Mouse (Mus musculus): ENCODE measurements at regions not wholly inside any gene's neighbourhood (a gene's known extent, or its start where the extent isn't known, plus 50 kb on each side); places are given as distances from the start of the nearest gene placed in this dataset.

DNA sequence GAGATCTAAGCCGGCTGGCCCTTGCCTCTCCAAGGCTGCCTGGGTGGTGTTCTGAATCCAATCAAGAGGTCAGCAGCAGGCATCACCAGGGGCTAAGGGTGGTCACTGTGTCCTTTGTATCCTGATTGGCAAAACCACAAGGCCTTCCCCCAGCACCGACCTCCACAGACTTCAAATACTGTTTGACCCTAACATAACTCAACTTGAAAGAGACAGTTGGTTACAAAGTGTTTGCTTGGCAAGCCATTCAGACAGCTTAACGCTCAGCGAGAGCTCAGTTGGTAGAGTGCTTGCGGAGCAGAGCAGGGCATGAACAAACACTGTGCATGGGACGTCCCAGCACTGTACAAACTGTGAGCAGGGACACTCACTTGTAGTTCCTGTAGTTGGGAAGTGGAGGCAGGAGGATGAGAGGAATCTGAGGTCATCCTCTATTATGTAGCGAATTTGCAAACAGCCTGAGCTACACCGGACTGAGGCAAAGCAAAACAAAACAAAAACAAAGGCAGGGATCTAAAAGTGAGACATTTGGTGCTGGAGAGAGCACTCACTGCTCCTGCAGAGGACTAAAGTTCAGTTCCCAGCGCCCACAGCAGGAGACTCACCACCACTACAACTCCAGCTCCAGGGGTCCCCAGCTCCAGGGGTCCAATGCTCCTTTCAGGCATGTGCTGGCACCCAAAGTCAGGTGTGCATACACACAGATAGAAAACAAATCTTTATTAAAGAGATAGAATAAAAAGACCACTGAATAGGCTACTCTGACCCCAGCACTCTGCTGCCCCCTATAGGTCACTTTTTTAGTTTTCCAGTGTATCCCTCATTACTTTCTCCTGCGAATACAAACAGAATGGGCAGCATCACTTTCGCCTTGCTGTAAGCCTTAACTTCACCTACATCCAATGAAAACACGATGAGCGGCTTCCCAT is 273.5 kb downstream of the Prex1 start:
- DNase-seq (ENCODE audit: low read depth, low spot score), result peak; percentile 53

DNA sequence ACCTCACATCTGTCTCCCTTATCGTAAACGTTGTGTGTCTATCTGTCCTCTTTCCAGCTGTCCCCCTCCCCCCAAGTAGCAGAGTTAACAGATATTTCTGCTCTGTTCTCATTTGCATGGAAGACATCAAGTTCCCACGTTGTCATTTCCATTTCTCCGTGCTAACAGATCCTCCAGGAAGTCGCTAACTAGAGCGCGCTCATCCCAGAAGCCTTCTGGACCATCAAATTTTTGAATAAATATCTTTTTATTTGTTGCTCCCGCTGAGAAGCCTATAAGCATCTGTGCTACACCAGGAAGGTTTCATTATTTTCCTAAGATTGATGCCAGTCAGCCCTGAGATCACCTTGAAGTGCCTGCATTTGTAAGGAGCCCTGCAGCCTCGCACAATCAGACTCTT is 275.4 kb downstream of the Prex1 start:
- DNase-seq (ENCODE audit: low read depth, low spot score), result no peak

DNA sequence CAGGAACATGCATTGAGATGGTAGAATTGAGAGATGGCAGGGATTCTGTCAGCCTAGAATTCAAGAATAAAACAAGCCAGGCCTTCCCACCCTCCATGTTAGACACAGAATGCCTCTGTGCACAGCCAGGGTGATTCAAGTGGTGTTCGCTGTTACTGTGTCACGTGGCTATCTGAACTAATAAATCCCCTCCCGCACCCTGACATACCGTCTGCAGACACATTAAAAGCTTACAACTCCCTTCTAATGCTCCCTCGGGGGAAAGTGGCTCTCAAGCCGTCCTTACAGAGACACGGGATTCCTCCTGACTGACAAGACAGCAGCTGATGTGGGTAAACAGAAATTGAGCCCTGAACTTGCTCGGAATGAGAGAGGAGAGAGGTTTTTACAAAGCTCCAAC is 279.1 kb downstream of the Prex1 start:
- no peak for DNase-seq (ENCODE audit: low read depth, low spot score)

DNA sequence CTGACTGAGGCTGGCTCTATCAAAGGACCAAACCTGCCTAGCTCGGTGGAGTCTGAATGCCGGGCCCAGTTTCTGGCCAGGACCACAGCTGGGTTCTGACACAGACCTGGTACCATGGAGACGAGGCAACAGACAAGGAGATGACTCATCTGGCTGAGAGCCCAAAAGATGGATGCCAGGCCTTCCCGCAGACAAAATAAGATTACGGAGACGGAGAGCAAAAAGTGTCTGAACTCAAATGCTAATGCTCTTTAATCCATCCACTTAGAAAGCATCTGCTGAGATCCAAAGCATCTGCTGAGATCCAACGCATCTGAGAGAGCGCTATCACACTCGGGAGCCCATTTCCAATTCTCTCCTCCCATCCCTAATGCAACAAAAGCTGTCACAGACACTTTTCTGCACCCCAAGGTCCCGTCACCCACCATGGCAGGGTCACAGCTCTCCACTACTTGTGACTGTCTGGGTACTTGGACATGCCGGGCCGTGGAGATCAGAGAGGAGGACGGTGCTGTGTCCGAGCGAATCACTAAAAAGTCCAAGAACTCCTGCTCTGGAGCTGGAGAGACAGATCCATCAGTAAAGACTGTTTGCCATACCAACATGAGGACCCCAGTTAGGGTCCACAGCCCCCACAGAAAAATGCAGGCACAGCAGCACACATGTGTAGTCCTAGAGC is 278.3 kb upstream of the Sulf2 start:
- DNase-seq (ENCODE audit: low read depth, low spot score), result no peak

DNA sequence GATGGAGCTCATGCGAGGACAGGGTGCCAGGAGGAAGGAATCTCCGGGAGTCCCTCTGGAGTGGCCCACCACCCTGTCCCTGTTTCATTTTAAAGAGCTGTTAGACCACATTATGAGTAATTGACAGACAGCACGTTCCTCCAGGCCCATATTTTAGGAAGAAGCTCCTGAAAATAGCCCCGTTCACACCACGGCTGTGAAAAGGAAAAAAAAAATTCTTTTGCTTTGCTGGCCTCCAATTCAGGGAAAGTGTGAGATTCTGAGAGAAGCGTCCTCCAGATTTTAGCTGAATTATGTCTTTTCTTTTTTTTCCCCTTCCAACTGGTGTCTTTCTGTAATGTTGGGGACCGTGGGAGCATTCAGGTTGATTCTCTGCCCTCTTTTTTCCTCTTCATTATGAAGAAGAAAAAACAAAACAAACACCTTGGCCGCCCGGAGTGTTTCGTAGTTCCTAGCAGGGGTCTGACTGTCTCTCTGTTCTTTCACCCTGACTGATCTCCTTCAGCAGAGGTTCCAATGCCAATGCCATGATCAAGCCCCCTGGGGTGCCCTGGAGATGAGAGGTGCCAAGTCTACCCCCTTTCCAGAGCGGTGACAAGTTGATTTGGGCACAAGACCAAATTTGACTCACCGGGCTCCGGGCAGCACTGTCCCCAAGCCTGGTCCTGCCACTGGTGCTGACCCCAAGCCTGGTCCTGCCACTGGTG is 277.6 kb upstream of the Sulf2 start:
- DNase-seq (ENCODE audit: low read depth, low spot score), result no peak

DNA sequence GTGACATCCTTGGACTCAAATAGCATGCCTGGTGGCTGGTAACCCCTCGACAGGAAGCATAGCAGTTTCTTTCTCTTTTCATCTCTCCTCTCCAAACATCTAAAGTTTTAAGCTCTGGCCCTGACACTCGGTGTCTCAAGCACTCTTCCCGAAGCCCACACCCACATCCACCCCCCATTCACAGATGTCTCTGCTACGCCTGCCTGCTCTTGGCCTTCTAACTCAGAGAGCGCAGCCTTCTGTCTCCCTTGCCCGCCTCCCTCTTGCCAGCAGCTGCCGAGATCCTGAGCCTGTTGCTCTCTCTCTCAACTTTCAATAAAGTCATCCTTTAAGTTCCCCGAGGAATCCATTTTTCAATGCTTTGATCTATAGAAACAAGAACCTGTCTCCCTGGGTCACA is 277.1 kb upstream of the Sulf2 start:
- DNase-seq (ENCODE audit: low read depth, low spot score), result no peak

DNA sequence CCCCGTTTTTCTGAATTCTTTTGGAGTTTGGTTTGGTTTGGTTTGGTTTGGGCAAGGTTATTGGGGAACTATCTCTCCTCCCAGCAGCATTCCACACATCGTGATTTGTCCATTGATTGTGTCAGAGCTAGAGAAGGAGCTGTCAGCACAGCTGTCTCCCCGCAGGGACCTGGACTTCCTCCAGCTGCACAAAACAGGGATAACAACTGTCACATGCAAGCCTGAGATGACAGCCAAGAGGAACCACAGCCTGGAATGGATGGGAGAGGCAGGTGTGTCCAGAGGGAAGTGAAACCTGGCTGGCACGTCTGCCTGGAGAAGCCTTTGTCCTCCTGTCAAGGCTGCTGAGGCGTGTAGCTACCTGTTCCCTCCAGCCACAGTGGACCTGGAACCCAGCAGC is 274.5 kb upstream of the Sulf2 start:
- peak; percentile 32 for DNase-seq (ENCODE audit: low read depth, low spot score)

DNA sequence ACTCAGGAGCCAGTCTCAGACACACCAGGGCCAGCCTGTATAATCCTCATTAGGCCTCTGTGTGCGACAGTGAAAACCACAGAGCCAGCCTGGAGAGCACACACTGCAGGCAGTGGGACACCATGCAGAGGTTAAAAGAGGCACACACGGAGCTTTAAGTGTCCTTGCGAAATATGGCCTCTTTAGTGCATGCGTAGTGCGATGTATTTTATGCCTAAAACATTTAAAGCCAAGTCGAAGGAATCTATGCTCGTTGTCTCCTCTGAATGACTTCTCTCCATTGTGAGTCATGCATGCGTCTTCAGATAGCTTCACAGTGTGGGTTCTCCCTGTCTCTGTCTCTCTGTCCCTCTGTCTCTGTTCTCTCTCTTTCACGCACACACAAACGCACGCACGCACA is 274.0 kb upstream of the Sulf2 start:
- DNase-seq (ENCODE audit: low read depth, low spot score), result no peak

DNA sequence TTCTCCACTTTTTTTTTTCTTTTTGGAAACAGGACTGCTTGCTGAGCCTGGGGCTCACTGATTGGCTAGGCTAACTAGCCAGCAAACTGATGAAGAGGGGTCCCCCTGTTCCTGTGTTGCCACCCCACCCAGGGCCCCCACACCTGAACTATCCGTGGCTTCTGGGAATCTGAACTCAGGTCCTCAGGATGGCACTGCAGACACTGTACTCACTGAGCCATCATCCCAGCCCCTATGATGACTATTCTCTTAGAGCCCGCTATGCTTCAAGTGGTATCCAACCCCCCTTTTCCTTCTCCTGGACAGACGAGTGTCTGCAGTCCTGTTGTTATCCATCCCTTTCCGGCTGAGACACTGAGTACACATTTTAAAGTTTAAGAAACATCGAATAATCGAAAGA is 271.9 kb upstream of the Sulf2 start:
- DNase-seq (ENCODE audit: low read depth, low spot score), result no peak

DNA sequence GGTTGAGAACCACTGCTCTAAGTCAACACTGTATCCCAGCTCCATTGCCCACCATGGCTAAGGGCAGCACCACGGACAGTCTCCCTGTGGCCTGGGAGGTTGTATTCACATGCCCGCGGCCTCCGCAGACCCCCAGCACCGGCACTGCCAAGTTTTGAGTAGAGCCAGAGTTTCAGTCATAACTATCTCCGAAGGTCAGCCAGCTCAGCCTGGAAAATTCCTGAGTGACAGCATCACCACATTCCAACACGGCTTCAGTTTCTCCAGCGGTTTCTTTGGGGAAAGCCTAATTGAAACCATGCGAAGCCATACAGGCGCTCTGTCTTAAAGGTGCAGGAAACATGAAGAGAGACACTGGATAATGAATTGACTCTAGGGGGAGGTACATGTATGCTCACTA is 271.5 kb upstream of the Sulf2 start:
- DNase-seq (ENCODE audit: low read depth, low spot score), result no peak

DNA sequence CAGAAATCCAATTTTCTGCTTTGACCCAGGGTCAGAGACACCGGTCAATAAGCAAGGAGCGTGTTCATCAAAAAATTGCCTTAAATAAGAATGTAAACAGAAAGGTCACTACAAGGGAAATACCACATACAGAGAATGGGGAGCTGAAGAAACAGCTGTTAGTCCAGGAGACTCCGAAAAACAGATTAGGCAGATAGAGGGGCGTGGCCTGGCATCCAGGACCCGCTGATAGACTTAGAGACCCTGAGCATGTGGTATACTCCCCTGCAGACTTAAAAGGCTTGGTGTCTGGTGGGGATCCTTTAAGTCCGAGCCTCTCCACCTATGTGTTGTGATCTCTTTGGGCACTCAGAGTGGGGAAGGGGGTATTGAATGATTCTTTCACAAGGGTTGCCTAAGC is 271.0 kb upstream of the Sulf2 start:
- DNase-seq (ENCODE audit: low read depth, low spot score), result no peak

DNA sequence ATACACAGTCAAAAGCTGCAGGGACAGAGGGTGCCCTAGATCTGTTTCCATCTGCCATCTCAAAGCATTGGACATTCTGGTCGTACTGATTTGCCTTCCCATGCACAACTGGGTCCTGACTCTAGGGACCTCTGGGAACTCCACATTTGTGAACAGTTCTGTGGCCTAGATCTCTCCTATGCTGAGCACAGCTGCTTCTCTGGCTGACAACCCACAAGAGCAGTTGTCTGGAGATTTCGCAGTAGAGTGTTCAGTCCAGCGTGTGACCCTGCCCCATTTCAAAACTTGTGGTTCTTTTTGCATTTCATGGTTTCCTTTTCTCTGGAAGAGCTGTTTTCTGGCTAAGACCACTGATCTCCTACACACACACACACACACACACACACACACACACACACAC is 269.7 kb upstream of the Sulf2 start:
- no peak for DNase-seq (ENCODE audit: low read depth, low spot score)

DNA sequence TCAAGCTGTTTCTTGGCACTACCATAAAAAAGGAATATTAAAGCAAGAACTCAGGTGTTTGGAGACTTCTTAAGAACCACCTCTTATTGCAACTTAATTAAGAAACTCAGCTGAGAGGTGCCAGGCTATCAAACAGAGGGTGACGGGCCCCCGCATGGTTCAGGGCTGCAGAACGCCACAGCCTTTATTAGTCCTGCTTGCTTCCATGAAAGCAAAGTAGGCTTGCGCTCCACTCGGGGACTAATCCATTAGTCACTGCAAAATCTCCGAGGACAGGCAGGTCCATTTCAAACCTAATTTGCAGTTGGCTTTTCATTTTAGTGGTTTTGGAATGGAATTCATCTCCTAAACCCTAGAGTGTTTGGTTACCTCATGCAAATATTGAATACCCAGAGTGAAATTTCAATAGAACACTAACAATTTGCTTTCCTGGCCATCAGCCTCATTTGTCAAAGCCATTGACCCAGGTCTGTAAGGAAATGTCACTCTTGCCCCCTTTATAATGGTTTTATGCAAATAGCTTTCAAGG is 267.7 kb upstream of the Sulf2 start:
- DNase-seq (ENCODE audit: low read depth, low spot score), result no peak

DNA sequence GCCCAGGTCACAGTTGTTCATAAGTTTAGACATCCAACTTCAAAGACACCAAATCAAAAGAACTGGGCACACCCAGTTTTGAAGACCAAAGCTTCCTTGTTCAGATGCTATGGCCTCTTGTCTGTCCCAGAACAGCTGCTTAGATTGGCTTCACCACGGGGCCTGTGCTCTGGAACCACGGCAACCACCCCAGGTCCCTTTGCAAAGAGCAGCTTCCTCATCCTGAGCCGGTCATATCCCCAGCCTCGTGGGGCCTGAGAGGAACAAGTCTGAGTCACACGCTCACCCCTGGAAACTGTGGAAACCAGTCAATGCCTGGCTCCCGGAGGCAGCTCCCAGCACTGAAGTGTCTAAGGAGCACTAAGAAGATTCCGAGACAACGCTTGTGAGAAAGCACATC is 264.8 kb upstream of the Sulf2 start:
- no peak for DNase-seq (ENCODE audit: low read depth, low spot score)

DNA sequence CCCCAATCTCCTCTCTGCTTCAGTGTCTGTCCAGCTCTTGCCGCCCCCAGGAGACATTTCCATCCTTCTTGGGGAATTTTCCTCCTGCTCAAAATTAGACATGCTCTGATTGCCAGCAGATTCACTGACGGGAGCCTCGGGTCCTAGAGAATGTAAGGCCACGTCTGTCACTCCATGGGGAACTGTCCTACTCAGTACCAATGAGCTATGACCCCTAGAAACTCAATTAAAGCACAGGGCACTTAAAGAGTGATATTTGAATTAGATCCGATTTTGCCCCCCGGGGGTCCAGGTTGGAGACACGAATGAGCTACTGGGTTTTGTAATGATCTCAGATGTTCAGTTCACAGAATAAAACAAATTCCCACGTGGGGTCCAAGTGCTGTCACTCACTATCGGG is 263.8 kb upstream of the Sulf2 start:
- DNase-seq (ENCODE audit: low read depth, low spot score), result no peak

DNA sequence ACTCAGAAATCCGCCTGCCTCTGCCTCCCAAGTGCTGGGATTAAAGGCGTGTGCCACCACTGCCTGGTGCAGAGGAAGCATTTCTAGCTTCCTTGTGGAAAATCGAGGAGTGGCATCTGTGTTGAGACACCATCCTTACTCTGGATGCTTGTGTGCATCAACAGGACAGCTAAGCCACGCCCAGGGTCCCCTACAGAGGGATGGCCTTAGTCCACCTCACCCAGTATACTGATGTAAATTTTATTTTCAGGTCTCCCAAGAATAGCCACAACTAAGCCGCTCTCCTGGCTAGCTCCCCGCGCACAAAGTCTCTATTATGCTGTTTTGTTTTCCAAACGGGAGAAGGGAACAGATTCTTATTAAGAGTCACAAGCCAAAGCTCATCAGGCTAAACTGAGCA is 262.8 kb upstream of the Sulf2 start:
- no peak for DNase-seq (ENCODE audit: low read depth, low spot score)

DNA sequence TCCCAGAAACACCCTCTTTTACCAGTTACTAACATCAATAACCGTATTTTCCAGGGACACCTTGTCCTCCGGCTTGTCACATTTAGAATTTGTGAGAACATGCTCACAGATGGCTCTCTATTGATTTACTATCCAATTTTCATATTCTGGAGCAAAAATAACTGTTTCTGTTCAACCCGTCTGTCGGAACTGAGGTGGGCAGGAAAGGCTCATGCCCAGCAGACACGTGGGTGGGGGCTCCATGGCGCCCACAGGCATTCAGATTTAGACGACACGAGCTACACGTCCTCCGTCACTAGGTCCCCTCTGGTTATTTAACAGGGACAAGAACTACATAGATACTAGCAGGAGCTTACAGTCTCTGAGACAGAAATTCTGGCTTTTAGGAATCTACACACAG is 262.2 kb upstream of the Sulf2 start:
- DNase-seq (ENCODE audit: low read depth, low spot score), result no peak

DNA sequence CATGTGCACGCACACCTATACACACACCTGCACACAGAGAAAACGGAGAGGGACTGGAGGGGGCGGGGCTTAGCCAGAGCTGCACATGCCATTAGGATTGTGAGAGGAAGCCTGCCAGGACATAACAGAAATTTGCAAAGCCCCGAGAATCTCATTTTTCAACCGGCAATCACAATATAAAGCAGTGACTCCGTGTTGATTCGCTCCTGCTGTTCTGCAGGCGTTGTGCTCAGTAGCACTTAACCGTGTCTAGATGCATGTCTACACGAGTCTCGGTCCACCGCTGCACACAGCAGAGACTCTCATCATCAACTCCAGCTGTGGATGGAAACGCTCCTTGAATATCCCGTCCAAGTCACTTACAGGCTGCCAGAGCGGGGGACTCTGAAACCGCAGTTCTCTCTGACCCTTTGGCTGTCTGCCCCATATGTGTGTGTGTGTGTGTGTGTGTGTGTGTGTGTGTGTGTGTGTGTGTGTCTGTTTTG is 260.1 kb upstream of the Sulf2 start:
- DNase-seq (ENCODE audit: low read depth, low spot score), result no peak

DNA sequence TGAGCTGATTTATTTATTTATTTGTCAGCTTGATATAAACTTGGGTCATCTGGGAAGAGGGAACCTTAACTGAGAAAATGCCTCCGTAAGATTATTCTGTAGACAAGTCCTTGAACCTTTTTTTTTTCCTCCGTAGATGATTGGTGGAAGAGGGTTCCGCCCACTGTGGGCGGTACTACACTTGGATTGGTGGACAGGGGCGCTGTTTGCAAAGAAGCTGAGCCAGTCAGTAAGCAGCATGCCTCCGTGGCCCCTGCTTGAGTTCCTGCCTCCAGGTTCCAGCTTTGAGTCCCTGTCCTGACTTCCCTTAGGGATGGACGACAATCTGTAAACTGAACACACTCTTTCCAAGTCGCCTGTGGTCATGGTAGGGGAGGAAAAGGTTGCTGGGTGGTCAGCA is 259.4 kb upstream of the Sulf2 start:
- no peak for DNase-seq (ENCODE audit: low read depth, low spot score)

DNA sequence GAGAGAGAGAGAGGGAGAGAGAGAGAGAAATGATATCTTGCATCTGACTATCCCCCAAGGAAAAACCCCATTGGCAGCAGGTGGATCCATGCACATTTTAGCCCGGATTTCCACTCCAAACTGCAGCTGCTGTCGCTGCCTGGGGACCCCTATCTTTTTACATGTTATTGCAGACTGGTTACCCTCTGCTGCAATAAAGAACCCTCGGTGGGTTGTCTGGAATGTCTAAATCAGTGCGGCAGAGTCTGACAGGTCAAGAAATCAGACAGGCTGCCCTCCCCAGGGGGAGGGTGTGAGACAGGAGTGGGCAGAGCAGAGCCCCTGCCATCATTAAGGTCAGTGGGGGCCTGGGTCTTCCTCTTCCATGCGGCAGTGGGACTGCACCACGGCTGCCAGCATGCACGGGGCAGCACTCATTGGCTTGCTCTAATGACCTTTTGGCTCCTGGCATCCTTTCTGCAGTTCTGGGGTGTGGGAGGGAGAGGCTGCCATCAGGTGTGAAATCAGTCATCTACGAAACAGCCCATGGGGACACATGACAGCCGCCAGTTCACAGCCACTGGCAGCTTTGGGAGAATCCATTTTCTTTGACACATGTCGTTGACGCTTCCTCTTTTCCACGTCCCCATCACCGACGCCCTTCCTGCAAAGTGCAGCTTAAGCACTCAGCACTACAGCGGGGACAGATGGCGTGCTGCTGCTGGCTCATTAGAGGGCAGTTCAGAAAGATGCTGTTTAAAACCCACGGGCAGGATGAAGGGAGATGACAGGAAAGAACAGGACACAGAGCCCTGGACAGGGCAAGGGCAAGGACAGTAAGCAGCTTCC is 256.8 kb upstream of the Sulf2 start:
- no peak for DNase-seq (ENCODE audit: low read depth, low spot score)

DNA sequence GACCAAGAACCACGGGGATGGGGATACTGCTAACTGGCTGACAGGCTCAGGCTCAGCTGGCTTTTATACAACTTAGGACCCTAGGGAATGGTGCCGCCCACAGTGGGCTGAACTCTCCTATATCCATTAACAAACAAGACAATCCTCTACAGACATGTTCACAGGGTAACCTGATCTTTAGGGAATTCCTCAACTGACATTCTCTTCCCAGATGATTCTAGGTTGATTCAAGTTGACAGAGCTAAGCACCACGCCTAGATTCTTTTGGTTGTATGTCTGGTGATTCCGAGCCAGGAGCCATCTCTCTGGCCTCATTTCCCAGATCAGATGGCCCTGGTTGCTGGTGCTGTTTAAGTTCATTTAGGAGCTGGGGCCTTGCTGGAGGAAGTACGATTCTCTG is 253.9 kb upstream of the Sulf2 start:
- DNase-seq (ENCODE audit: low read depth, low spot score), result no peak
